Mouse (Mus musculus): ENCODE data around the gene Araf. TPM values are rescaled to one million over a fixed set of nuclear protein-coding genes. Genes with fewer than 3 reads are reported as not detected.

The Araf gene
- polyA plus RNA-seq, 1 experiment from 2014 or later, result 91.1 TPM

GRCm38 (mm10) chrX:20862105-20863065 lies 64.8 kb downstream of the Araf start:
- Histone ChIP-seq H3K4me1 (ENCODE audit: control insufficient read depth, insufficient read depth, low read length) (peaks cover 8% of the 10 kb centered on the region; the same call in 1 of the 2 replicates), H3K4me2 (ENCODE audit: low read depth, low read length) (0 out of 2 replicates have a peak overlapping the region, but pooled peaks have one; percentile 7), H3K4me3 (ENCODE audit: low read depth, low read length) (no peak overlapping the region), H3K27me3 (replicated peaks; ENCODE audit: control insufficient read depth, insufficient read depth, low read length) (no peaks in the 10 kb centered on the region), H3K36me3 (ENCODE audit: control insufficient read depth, insufficient read depth, low read length) (peaks cover 10% of the 10 kb centered on the region), H3K27ac (replicated peaks; ENCODE audit: low read depth, low read length) (no peak overlapping the region), H3K9ac (ENCODE audit: low read depth, low read length) (0 out of 2 replicates have a peak overlapping the region, but pooled peaks have one; percentile 5), H3K9me3 (ENCODE audit: control insufficient read depth, low read length) (no peaks in the 10 kb centered on the region)
- WGBS, result 37% methylated on average over 20 of the region's 29 CpGs
- DNase-seq (ENCODE audit: low spot score), result peak; percentile 7
- 0 out of 2 replicates have a peak, but pooled peaks have one; percentile 19 for ATAC-seq (ENCODE audit: low read depth)

- 0 out of 2 replicates have a peak overlapping the region, but pooled peaks have one; percentile 7 for H3K4me2 ChIP-seq (ENCODE audit: low read depth, low read length)
- no peaks in the 10 kb centered on the region for H3K9me3 ChIP-seq (ENCODE audit: control insufficient read depth, low read length)
- H3K27me3 ChIP-seq (replicated peaks; ENCODE audit: control insufficient read depth, insufficient read depth, low read length), result no peaks in the 10 kb centered on the region
- H3K4me3 ChIP-seq (ENCODE audit: low read depth, low read length), result no peak overlapping the region
- WGBS, result 81% methylated on average over 9 of the region's 9 CpGs
- no peak overlapping the region for H3K27ac ChIP-seq (replicated peaks; ENCODE audit: low read depth, low read length)
- peak; percentile 16 for DNase-seq (ENCODE audit: low spot score)
- H3K4me1 ChIP-seq (ENCODE audit: control insufficient read depth, insufficient read depth, low read length), result peaks cover 8% of the 10 kb centered on the region; the same call in 1 of the 2 replicates
- 0 out of 2 replicates have a peak overlapping the region, but pooled peaks have one; percentile 5 for H3K9ac ChIP-seq (ENCODE audit: low read depth, low read length)
- no peak for ATAC-seq (ENCODE audit: low read depth)
- no peaks in the 10 kb centered on the region for H3K36me3 ChIP-seq (ENCODE audit: control insufficient read depth, insufficient read depth, low read length)
Measured at GRCm38 (mm10) chrX:20863161-20864101, 65.8 kb downstream of the Araf start.

- no peak overlapping the region for H3K27ac ChIP-seq (replicated peaks; ENCODE audit: low read depth, low read length)
- H3K4me2 ChIP-seq (ENCODE audit: low read depth, low read length), result no peak overlapping the region
- H3K27me3 ChIP-seq (replicated peaks; ENCODE audit: control insufficient read depth, insufficient read depth, low read length), result no peaks in the 10 kb centered on the region
- no peaks in the 10 kb centered on the region for H3K9me3 ChIP-seq (ENCODE audit: control insufficient read depth, low read length)
- DNase-seq (ENCODE audit: low spot score) (no peak), ATAC-seq (ENCODE audit: low read depth) (no peak)
- WGBS, result 52% methylated on average over 4 of the region's 4 CpGs
- H3K4me3 ChIP-seq (ENCODE audit: low read depth, low read length), result no peak overlapping the region
- no peaks in the 10 kb centered on the region for H3K4me1 ChIP-seq (ENCODE audit: control insufficient read depth, insufficient read depth, low read length)
- no peak overlapping the region for H3K9ac ChIP-seq (ENCODE audit: low read depth, low read length)
- H3K36me3 ChIP-seq (ENCODE audit: control insufficient read depth, insufficient read depth, low read length), result no peaks in the 10 kb centered on the region
Measured at GRCm38 (mm10) chrX:20868091-20868490, 70.5 kb downstream of the Araf start.

- Histone ChIP-seq H3K4me3 (ENCODE audit: low read depth, low read length) (no peak overlapping the region), H3K4me1 (ENCODE audit: control insufficient read depth, insufficient read depth, low read length) (no peaks in the 10 kb centered on the region), H3K9ac (ENCODE audit: low read depth, low read length) (no peak overlapping the region), H3K27me3 (replicated peaks; ENCODE audit: control insufficient read depth, insufficient read depth, low read length) (no peaks in the 10 kb centered on the region), H3K36me3 (ENCODE audit: control insufficient read depth, insufficient read depth, low read length) (no peaks in the 10 kb centered on the region), H3K27ac (replicated peaks; ENCODE audit: low read depth, low read length) (no peak overlapping the region), H3K9me3 (ENCODE audit: control insufficient read depth, low read length) (no peaks in the 10 kb centered on the region), H3K4me2 (ENCODE audit: low read depth, low read length) (no peak overlapping the region)
- ATAC-seq (ENCODE audit: low read depth), result no peak
- WGBS, result 77% methylated on average over 1 of the region's 1 CpGs
- DNase-seq (ENCODE audit: low spot score), result no peak
Measured at GRCm38 (mm10) chrX:20869203-20869602, 71.6 kb downstream of the Araf start.

- Histone ChIP-seq H3K9me3 (ENCODE audit: control insufficient read depth, low read length) (no peaks in the 10 kb centered on the region), H3K4me3 (ENCODE audit: low read depth, low read length) (peak within 1 kb of the TSS; percentile 35), H3K36me3 (ENCODE audit: control insufficient read depth, insufficient read depth, low read length) (no peaks in the 10 kb centered on the region), H3K27ac (replicated peaks; ENCODE audit: low read depth, low read length) (no peak within 1 kb of the TSS), H3K4me1 (ENCODE audit: control insufficient read depth, insufficient read depth, low read length) (no peaks in the 10 kb centered on the region), H3K27me3 (replicated peaks; ENCODE audit: control insufficient read depth, insufficient read depth, low read length) (no peaks in the 10 kb centered on the region), H3K4me2 (ENCODE audit: low read depth, low read length) (peak within 1 kb of the TSS; percentile 54), H3K9ac (ENCODE audit: low read depth, low read length) (peak within 1 kb of the TSS; percentile 48)
- 17% methylated on average over 7 of the region's 18 CpGs for WGBS
- DNase-seq (ENCODE audit: low spot score) (peak; percentile 70), ATAC-seq (ENCODE audit: low read depth) (peak; percentile 91)
Measured at GRCm38 (mm10) chrX:20869962-20870513, 72.4 kb downstream of the Araf start, which contains the start of gene Timp1. Gene Timp1, plus strand, starts transcription at chrX:20870166.

- Histone ChIP-seq H3K9me3 (ENCODE audit: control insufficient read depth, low read length) (no peaks in the 10 kb centered on the region), H3K27ac (replicated peaks; ENCODE audit: low read depth, low read length) (no peak overlapping the region), H3K4me1 (ENCODE audit: control insufficient read depth, insufficient read depth, low read length) (no peaks in the 10 kb centered on the region), H3K36me3 (ENCODE audit: control insufficient read depth, insufficient read depth, low read length) (no peaks in the 10 kb centered on the region), H3K4me2 (ENCODE audit: low read depth, low read length) (no peak overlapping the region), H3K27me3 (replicated peaks; ENCODE audit: control insufficient read depth, insufficient read depth, low read length) (no peaks in the 10 kb centered on the region), H3K9ac (ENCODE audit: low read depth, low read length) (no peak overlapping the region), H3K4me3 (ENCODE audit: low read depth, low read length) (no peak overlapping the region)
- ATAC-seq (ENCODE audit: low read depth), result no peak
- DNase-seq (ENCODE audit: low spot score), result peak; percentile 27
- WGBS, result 30% methylated on average over 11 of the region's 11 CpGs
Measured at GRCm38 (mm10) chrX:20872928-20873500, 75.4 kb downstream of the Araf start.

GRCm38 (mm10) chrX:20875241-20875640 lies 77.6 kb downstream of the Araf start:
- Histone ChIP-seq H3K4me2 (ENCODE audit: low read depth, low read length) (no peak overlapping the region), H3K9me3 (ENCODE audit: control insufficient read depth, low read length) (no peaks in the 10 kb centered on the region), H3K36me3 (ENCODE audit: control insufficient read depth, insufficient read depth, low read length) (no peaks in the 10 kb centered on the region), H3K4me3 (ENCODE audit: low read depth, low read length) (no peak overlapping the region), H3K4me1 (ENCODE audit: control insufficient read depth, insufficient read depth, low read length) (no peaks in the 10 kb centered on the region), H3K9ac (ENCODE audit: low read depth, low read length) (no peak overlapping the region), H3K27ac (replicated peaks; ENCODE audit: low read depth, low read length) (no peak overlapping the region), H3K27me3 (replicated peaks; ENCODE audit: control insufficient read depth, insufficient read depth, low read length) (no peaks in the 10 kb centered on the region)
- no peak for ATAC-seq (ENCODE audit: low read depth)
- 57% methylated on average over 3 of the region's 3 CpGs for WGBS
- DNase-seq (ENCODE audit: low spot score), result no peak

GRCm38 (mm10) chrX:20910074-20910473 lies 112.5 kb downstream of the Araf start:
- Histone ChIP-seq H3K27me3 (replicated peaks; ENCODE audit: control insufficient read depth, insufficient read depth, low read length) (no peaks in the 10 kb centered on the region), H3K36me3 (ENCODE audit: control insufficient read depth, insufficient read depth, low read length) (no peaks in the 10 kb centered on the region), H3K27ac (replicated peaks; ENCODE audit: low read depth, low read length) (no peak overlapping the region), H3K9me3 (ENCODE audit: control insufficient read depth, low read length) (no peaks in the 10 kb centered on the region), H3K4me2 (ENCODE audit: low read depth, low read length) (no peak overlapping the region), H3K4me3 (ENCODE audit: low read depth, low read length) (no peak overlapping the region), H3K9ac (ENCODE audit: low read depth, low read length) (no peak overlapping the region), H3K4me1 (ENCODE audit: control insufficient read depth, insufficient read depth, low read length) (no peaks in the 10 kb centered on the region)
- 51% methylated on average over 3 of the region's 3 CpGs for WGBS
- ATAC-seq (ENCODE audit: low read depth) (no peak), DNase-seq (ENCODE audit: low spot score) (no peak)
